Mouse (Mus musculus) kidney, postnatal 0 days (tissue): ENCODE measurements at regions not wholly inside any gene's neighbourhood (a gene's known extent, or its start where the extent isn't known, plus 50 kb on each side); places are given as distances from the start of the nearest gene placed in this dataset.
"Not testable (repeated sequence)": the region's sequence is repeated elsewhere in the genome, so short reads cannot be mapped to it uniquely, and the experiment has no call there.

Source experiments
- ATAC-seq: fragments of 200-750 bp; cut with Nextera tagmentation; replicated peaks from 2 replicates; pipeline ENCODE4 v1.8.0; 2017; ENCODE audit warnings: low read depth, moderate number of reproducible peaks, moderate TSS enrichment, moderate library complexity; ENCODE audit not compliant: low FRiP score
- DNase-seq: peaks from one replicate; pipeline ENCODE4 v3.0.0-alpha.2; 2016; ENCODE audit warnings: low spot score
- H3K27ac ChIP-seq: fragments of 300-500 bp; sonication (generic); 2 replicates; pipeline ENCODE4 v1.5.1; 2014; ENCODE audit warnings: mild to moderate bottlenecking
- H3K27me3 ChIP-seq: fragments of 300-500 bp; sonication (generic); 2 replicates; pipeline ENCODE4 v1.6.1; 2014; ENCODE audit warnings: low read length, mixed read lengths; ENCODE audit not compliant: insufficient read depth
- H3K36me3 ChIP-seq: fragments of 300-500 bp; sonication (generic); 2 replicates; pipeline ENCODE4 v1.6.1; 2014; ENCODE audit warnings: low read length, mixed read lengths; ENCODE audit not compliant: insufficient read depth
- H3K4me1 ChIP-seq: fragments of 300-500 bp; sonication (generic); replicated peaks from 2 replicates; pipeline ENCODE4 v1.6.1; 2014; ENCODE audit warnings: antibody characterized with exemption, low read length, mixed read lengths; ENCODE audit not compliant: insufficient read depth
- H3K4me2 ChIP-seq: fragments of 300-500 bp; sonication (generic); 2 replicates; pipeline ENCODE4 v1.6.1; 2014; ENCODE audit warnings: mild to moderate bottlenecking, low read length, moderate library complexity, mixed read lengths
- H3K4me3 ChIP-seq: fragments of 300-500 bp; sonication (generic); replicated peaks from 2 replicates; pipeline ENCODE4 v1.5.1; 2014; ENCODE audit warnings: low read depth, low read length
- H3K9ac ChIP-seq: fragments of 300-500 bp; sonication (generic); 2 replicates; pipeline ENCODE4 v1.6.1; 2014; ENCODE audit warnings: low read depth, low read length
- H3K9me3 ChIP-seq: fragments of 300-500 bp; sonication (generic); replicated peaks from 2 replicates; pipeline ENCODE4 v1.6.1; 2016; ENCODE audit warnings: low read length, inconsistent platforms, mixed read lengths
- CTCF ChIP-seq: IDR thresholded peaks from 2 replicates; pipeline ENCODE4 v1.5.1; 2016; ENCODE audit warnings: antibody characterized with exemption, low read depth, mild to moderate bottlenecking, moderate library complexity
- WGBS: fragments of 180-500 bp; shearing (Covaris S2); extraction: QIAGEN DNeasy Blood & Tissue Kit; methylation state at CpG from one replicate; pipeline ENCODE4 v1.1.7; 2014; 5-methylcytosine and 5-hydroxymethylcytosine counted together

DNA sequence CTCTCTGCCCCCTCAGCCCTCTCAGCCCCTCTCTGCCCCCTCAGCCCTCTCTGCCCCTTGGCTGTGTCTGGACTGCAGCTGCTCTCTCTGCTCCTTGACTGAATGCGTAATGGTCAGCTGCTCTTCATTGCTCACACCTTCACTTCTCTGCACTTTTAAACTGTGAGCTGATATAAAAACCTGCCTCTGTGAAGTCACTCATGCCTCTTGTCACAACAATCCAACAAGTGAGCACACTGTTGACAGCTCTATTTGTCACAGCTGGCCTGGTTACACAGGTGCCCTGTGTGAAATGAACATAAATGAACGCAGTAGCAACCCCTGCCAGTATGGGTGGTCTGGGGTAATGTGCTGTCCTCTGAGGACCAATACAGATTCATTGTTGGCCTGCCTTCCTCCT is 109.2 kb downstream of the Arrdc3 start:
- 71% methylated on average over 2 of the region's 2 CpGs for WGBS
- H3K36me3 ChIP-seq = no peaks in the 10 kb centered on the region
- no peak overlapping the region for H3K9ac ChIP-seq
- H3K9me3 ChIP-seq = no peaks in the 10 kb centered on the region
- DNase-seq (no peak), ATAC-seq (no peak)
- no peak overlapping the region for H3K4me3 ChIP-seq
- TF ChIP-seq CTCF = no peak
- no peaks in the 10 kb centered on the region for H3K27me3 ChIP-seq
- H3K4me1 ChIP-seq = no peaks in the 10 kb centered on the region
- no peak overlapping the region for H3K27ac ChIP-seq
- no peak overlapping the region for H3K4me2 ChIP-seq

GRCm38 (mm10) chr13:81008864-81009766 is 125.9 kb downstream of the Arrdc3 start:
- no peak for TF ChIP-seq CTCF
- no peaks in the 10 kb centered on the region for H3K36me3 ChIP-seq
- no peak overlapping the region for H3K4me3 ChIP-seq
- H3K4me1 ChIP-seq = no peaks in the 10 kb centered on the region
- H3K9ac ChIP-seq = no peak overlapping the region
- no peak overlapping the region for H3K27ac ChIP-seq
- DNase-seq = peak; percentile 66
- ATAC-seq = no peak
- no peak overlapping the region for H3K4me2 ChIP-seq
- H3K9me3 ChIP-seq = no peaks in the 10 kb centered on the region
- H3K27me3 ChIP-seq = no peaks in the 10 kb centered on the region
- 23% methylated on average over 5 of the region's 5 CpGs for WGBS

GRCm38 (mm10) chr13:81013953-81014352 is 130.8 kb downstream of the Arrdc3 start:
- Histone ChIP-seq H3K4me1 (no peaks in the 10 kb centered on the region), H3K36me3 (no peaks in the 10 kb centered on the region), H3K9ac (no peak overlapping the region), H3K4me3 (no peak overlapping the region), H3K9me3 (no peaks in the 10 kb centered on the region), H3K4me2 (no peak overlapping the region), H3K27ac (no peak overlapping the region), H3K27me3 (no peaks in the 10 kb centered on the region)
- no peak for DNase-seq
- no peak for ATAC-seq
- no peak for TF ChIP-seq CTCF
- 89% methylated on average over 1 of the region's 1 CpGs for WGBS

DNA sequence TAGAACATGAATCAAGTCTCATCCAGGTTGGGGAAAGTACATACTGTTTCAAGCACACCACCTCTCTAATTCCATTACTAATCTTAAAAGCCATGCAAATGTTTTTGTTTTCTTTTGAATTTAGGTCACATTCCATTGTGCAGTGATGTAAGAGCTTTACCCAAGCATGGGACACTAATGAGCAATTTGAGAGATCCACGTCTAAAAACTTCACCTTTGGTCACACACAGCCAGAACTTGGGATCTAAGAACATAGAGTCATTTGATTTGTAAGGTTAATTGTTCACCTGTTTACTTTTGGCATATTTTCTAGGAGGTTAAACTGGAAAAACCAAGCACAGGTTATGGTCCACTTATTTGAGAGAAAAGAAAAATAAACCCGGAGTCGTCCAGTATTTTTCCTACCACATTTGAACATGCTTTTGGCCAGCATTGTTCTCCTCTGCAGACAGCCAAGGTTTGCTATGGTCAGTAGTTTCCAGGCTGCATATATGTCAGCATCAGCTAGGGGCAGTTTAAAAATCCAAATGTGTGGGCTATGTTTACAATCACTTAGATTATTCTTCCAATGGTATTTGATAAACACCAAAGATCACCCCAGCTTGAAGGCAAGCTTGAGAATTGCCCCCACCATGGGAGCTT is 137.0 kb downstream of the Arrdc3 start:
- H3K4me1 ChIP-seq = 0 out of 2 replicates have a peak, but pooled peaks cover 3% of the 10 kb centered on the region
- H3K9ac ChIP-seq = no peak overlapping the region
- no peaks in the 10 kb centered on the region for H3K9me3 ChIP-seq
- no peaks in the 10 kb centered on the region for H3K36me3 ChIP-seq
- H3K27ac ChIP-seq = peak overlapping the region; percentile 37; the same call in 1 of the 2 replicates
- H3K27me3 ChIP-seq = no peaks in the 10 kb centered on the region
- ATAC-seq = peak; percentile 92
- peak; percentile 60 for DNase-seq
- no peak for TF ChIP-seq CTCF
- WGBS = 29% methylated on average over 3 of the region's 3 CpGs
- no peak overlapping the region for H3K4me3 ChIP-seq
- H3K4me2 ChIP-seq = no peak overlapping the region

DNA sequence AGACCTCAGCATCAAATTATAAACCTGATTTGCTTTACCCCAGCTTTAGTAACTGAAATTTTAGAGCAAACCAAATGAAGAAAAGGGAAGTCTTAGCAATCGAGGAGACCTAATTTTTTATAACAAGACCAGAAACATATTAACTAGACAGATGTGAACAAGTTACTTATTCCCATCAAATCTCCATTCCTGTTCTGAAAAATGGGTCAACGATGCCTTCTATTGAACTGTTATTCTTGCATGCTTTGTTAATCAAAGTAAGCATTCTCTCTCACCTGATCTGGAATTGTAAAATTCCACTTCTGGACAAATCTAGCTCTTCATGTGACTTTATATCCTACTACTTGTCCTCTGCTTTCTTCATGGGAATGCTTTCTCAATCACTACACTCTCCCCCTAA is 137.6 kb downstream of the Arrdc3 start:
- 77% methylated on average over 2 of the region's 2 CpGs for WGBS
- Histone ChIP-seq H3K4me2 (no peak overlapping the region), H3K36me3 (no peaks in the 10 kb centered on the region), H3K27me3 (no peaks in the 10 kb centered on the region), H3K27ac (peak overlapping the region; percentile 37; the same call in 1 of the 2 replicates), H3K9me3 (no peaks in the 10 kb centered on the region), H3K4me1 (0 out of 2 replicates have a peak, but pooled peaks cover 3% of the 10 kb centered on the region), H3K4me3 (no peak overlapping the region), H3K9ac (no peak overlapping the region)
- no peak for ATAC-seq
- DNase-seq = no peak
- no peak for TF ChIP-seq CTCF

GRCm38 (mm10) chr13:81022410-81022809 is 139.2 kb downstream of the Arrdc3 start:
- no peak for DNase-seq
- Histone ChIP-seq H3K9me3 (no peaks in the 10 kb centered on the region), H3K4me2 (no peak overlapping the region), H3K36me3 (no peaks in the 10 kb centered on the region), H3K4me1 (0 out of 2 replicates have a peak, but pooled peaks cover 3% of the 10 kb centered on the region), H3K27ac (no peak overlapping the region), H3K9ac (no peak overlapping the region), H3K4me3 (no peak overlapping the region), H3K27me3 (no peaks in the 10 kb centered on the region)
- TF ChIP-seq CTCF = no peak
- ATAC-seq = no peak
- WGBS = 83% methylated on average over 1 of the region's 1 CpGs

- not testable (repeated sequence) for H3K4me3 ChIP-seq, H3K27ac ChIP-seq, H3K9ac ChIP-seq, H3K9me3 ChIP-seq, H3K36me3 ChIP-seq, DNase-seq, H3K4me1 ChIP-seq, ATAC-seq, H3K27me3 ChIP-seq, H3K4me2 ChIP-seq
- 97% methylated on average over 14 of the region's 14 CpGs for WGBS
Measured at GRCm38 (mm10) chr13:81025241-81025760, 142.1 kb downstream of the Arrdc3 start.
